10 mouse cellular contexts compared by ENCODE assay signal in the genomic region with DNA sequence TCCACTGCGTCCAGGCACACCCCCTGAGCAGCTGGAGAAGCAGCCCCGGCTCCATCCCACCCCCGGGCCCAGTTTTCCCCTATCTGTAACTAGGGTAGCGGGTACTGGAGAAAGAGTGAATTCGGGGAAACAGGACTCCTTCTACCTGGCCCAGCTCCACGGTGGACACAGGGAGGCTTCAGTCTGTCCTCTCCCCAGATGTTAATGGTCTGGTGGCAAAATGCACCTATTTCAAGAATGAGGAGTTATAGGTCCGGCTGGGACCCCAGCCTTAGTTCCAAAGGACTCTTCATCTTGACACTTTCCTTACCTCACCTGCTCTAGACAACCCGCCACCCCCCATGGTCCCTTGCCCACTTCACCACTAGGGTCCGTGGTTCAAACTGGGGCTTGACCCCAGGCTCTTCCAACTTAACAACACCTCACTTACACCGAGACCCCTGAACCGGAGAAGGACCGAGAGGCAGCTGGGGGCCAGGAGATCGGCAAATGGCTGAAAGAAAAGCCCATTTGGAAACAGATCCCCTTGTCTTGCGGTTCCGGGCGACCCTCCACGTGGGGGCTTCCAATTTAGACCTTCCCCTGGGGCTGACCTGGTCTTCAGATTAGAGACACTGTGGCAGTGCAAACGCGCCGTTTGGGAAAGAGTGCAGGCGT. TPM values are rescaled to one million over a fixed set of nuclear protein-coding genes. Genes with fewer than 3 reads are reported as not detected.
DNase-seq lines count a peak whose midpoint lies in the region; ATAC-seq and TF ChIP-seq lines count a peak whose summit lies in the region.
"Had no signal": no experiment of that assay in that cellular context is flagged by ENCODE, and none has a peak within 500 bp of the region (broad histone marks: within the 10 kb centered on the region; RNA-seq: fewer than 3 reads in every experiment).

No protein-coding gene starts in this region.

- 11% methylated on average over 21 of the region's 21 CpGs for WGBS in spleen, adult 2 months
- 7% methylated on average over 21 of the region's 21 CpGs for WGBS in liver, embryonic 13.5 days (ENCODE audit: insufficient replicate concordance)
- 6% methylated on average over 21 of the region's 21 CpGs for WGBS in stomach, postnatal 0 days

- H3K4me1 ChIP-seq in spleen, adult 2 months (ENCODE audit: control insufficient read depth, insufficient read depth, insufficient read length), result peaks cover 6% of the 10 kb centered on the region
- H3K4me1 ChIP-seq in liver, embryonic 13.5 days (replicated peaks), result peaks cover 33% of the 10 kb centered on the region
- H3K4me1 ChIP-seq in stomach, postnatal 0 days (replicated peaks; ENCODE audit: control insufficient read depth, insufficient read depth), result peaks cover 16% of the 10 kb centered on the region

- H3K27me3 ChIP-seq in spleen, adult 2 months (ENCODE audit: control insufficient read depth, insufficient read depth, low read length), result peaks cover 15% of the 10 kb centered on the region
- H3K27me3 ChIP-seq in liver, embryonic 13.5 days, result peaks cover 95% of the 10 kb centered on the region
- H3K27me3 ChIP-seq in stomach, postnatal 0 days (ENCODE audit: control insufficient read depth, insufficient read depth, low read length), result no peaks in the 10 kb centered on the region

- no peaks in the 10 kb centered on the region for H3K36me3 ChIP-seq in spleen, adult 2 months (ENCODE audit: control insufficient read depth, insufficient read depth, low read length)
- H3K36me3 ChIP-seq in liver, embryonic 13.5 days, result no peaks in the 10 kb centered on the region
- no peaks in the 10 kb centered on the region; the same call in 1 of the 2 replicates for H3K36me3 ChIP-seq in stomach, postnatal 0 days (ENCODE audit: control insufficient read depth, insufficient read depth, low read length)

- peak; percentile 59 for DNase-seq in cerebellum, adult 9-11 months
- DNase-seq in cerebellum, postnatal 14 days, result no peak
- no peak for DNase-seq in spleen, adult 2 months (ENCODE audit: low read depth in 1 of 2, low spot score in 2 of 2)
- DNase-seq in spleen, postnatal 4 days (ENCODE audit: low spot score in 2 of 2), result no peak
- DNase-seq in liver, embryonic 13.5 days, result no peak
- no peak for DNase-seq in stomach, postnatal 0 days (ENCODE audit: low spot score)
- no peak for DNase-seq in right cerebral cortex, postnatal 10 days (ENCODE audit: low spot score in 2 of 2)
- DNase-seq in adrenal gland, adult 8-10 months, result no peak
- DNase-seq: adrenal gland, postnatal 10 days; gastrocnemius, postnatal 14 days had no signal

- H3K9ac ChIP-seq in liver, embryonic 13.5 days, result peak overlapping the region; percentile 61
- peak overlapping the region; percentile 88 for H3K9ac ChIP-seq in stomach, postnatal 0 days (ENCODE audit: low read length)

- peak overlapping the region; percentile 61; the same call in 1 of the 2 replicates for H3K4me3 ChIP-seq in spleen, adult 2 months (ENCODE audit: extremely low read depth, insufficient read depth, insufficient read length)
- peak overlapping the region; percentile 63 for H3K4me3 ChIP-seq in liver, embryonic 13.5 days (replicated peaks)
- peak overlapping the region; percentile 77 for H3K4me3 ChIP-seq in stomach, postnatal 0 days (ENCODE audit: low read depth, low read length)

- no peaks in the 10 kb centered on the region for H3K9me3 ChIP-seq in liver, embryonic 13.5 days (replicated peaks)
- H3K9me3 ChIP-seq in stomach, postnatal 0 days (ENCODE audit: control insufficient read depth, low read length), result no peaks in the 10 kb centered on the region

- TF ChIP-seq CTCF in spleen, adult 2 months (IDR thresholded peaks at IDR 0.05; ENCODE audit: extremely low read depth, insufficient read depth, insufficient read length, insufficient replicate concordance), result no peak
- TF ChIP-seq CTCF in stomach, postnatal 0 days (IDR thresholded peaks at IDR 0.05; ENCODE audit: low read depth), result 0 out of 2 replicates have a peak, but pooled peaks have one; percentile 11

- H3K4me2 ChIP-seq in liver, embryonic 13.5 days, result peak overlapping the region; percentile 87
- peak overlapping the region; percentile 96 for H3K4me2 ChIP-seq in stomach, postnatal 0 days (replicated peaks; ENCODE audit: low read depth)

- no peak overlapping the region; the same call in 1 of the 2 replicates for H3K27ac ChIP-seq in spleen, adult 2 months (ENCODE audit: insufficient read depth, low read length)
- H3K27ac ChIP-seq in liver, embryonic 13.5 days, result no peak overlapping the region
- H3K27ac ChIP-seq in stomach, postnatal 0 days (replicated peaks), result peak overlapping the region; percentile 92

- no peak for TF ChIP-seq POLR2A in spleen, adult 2 months (IDR thresholded peaks at IDR 0.05; ENCODE audit: low read depth, low read length)

- no peak for TF ChIP-seq EP300 in stomach, postnatal 0 days (optimal IDR thresholded peaks at IDR 0.05)

- no peak for ATAC-seq in liver, embryonic 13.5 days (ENCODE audit: low read depth)
- ATAC-seq in stomach, postnatal 0 days (ENCODE audit: low FRiP score, low TSS enrichment), result no peak

RNA-seq across cellular contexts. Expression of a gene that starts 1.7 kb away (rescaled TPM):
- 61.1 and 61.6 TPM in 2 replicates for polyA plus RNA-seq in spleen, adult 2 months (2012; rRNA removed)
- 0.93 and 1.0 TPM in 2 replicates for polyA plus RNA-seq in liver, embryonic 13.5 days (2015; fragmentation: Nextera tagmentation; extraction: Ambion mirVana)
- polyA plus RNA-seq in stomach, postnatal 0 days (2015; fragmentation: Nextera tagmentation; extraction: Ambion mirVana), result 11.7 and 15.1 TPM in 2 replicates
- 10 to 100 TPM; 25.0 to 41.2 (median 29.8) TPM for total RNA-seq in adrenal gland, adult 8-10 months (2022)

RNA-seq across cellular contexts. Expression of a gene that starts 29.1 kb away (rescaled TPM):
- polyA plus RNA-seq in spleen, adult 2 months (2012; rRNA removed), result not detected in 2 replicates
- 1.1 and 1.5 TPM in 2 replicates for polyA plus RNA-seq in liver, embryonic 13.5 days (2015; fragmentation: Nextera tagmentation; extraction: Ambion mirVana)
- polyA plus RNA-seq in stomach, postnatal 0 days (2015; fragmentation: Nextera tagmentation; extraction: Ambion mirVana), result 2.1 and 2.9 TPM in 2 replicates
- total RNA-seq in adrenal gland, adult 8-10 months (2022), result under 1 TPM in 1 of 4 experiments, not detected in 3; 0.74 TPM
- total RNA-seq: gastrocnemius, postnatal 14 days had no signal

RNA-seq across cellular contexts. Expression of a gene that starts 39.2 kb away (rescaled TPM):
- 10.6 and 13.9 TPM in 2 replicates for polyA plus RNA-seq in spleen, adult 2 months (2012; rRNA removed)
- 5.4 and 5.9 TPM in 2 replicates for polyA plus RNA-seq in liver, embryonic 13.5 days (2015; fragmentation: Nextera tagmentation; extraction: Ambion mirVana)
- 0.95 and 1.1 TPM in 2 replicates for polyA plus RNA-seq in stomach, postnatal 0 days (2015; fragmentation: Nextera tagmentation; extraction: Ambion mirVana)
- 1 to 10 TPM in 1 of 4 experiments, under 1 TPM in 3; 0.31 to 2.2 (median 0.74) TPM for total RNA-seq in adrenal gland, adult 8-10 months (2022)
